Mouse (Mus musculus): ENCODE results near the gene Pde1b. TPM values are rescaled to one million over a fixed set of nuclear protein-coding genes. Genes with fewer than 3 reads are reported as not detected.

The Pde1b gene
- polyA plus RNA-seq, 1 experiment from 2014 or later = 99.0 TPM

GRCm38 (mm10) chr15:103518600-103519385 is 16.0 kb downstream of the Pde1b start:
- no peak overlapping the region; the same call in 1 of the 2 replicates for H3K9ac ChIP-seq (replicated peaks; ENCODE audit: low read depth, low read length)
- peak; percentile 62 for ATAC-seq (ENCODE audit: low read depth)
- peaks cover 29% of the 10 kb centered on the region for H3K4me1 ChIP-seq (ENCODE audit: control insufficient read depth, insufficient read depth, low read length)
- H3K27ac ChIP-seq (ENCODE audit: low read depth, low read length) = peak overlapping the region; percentile 93
- 2% methylated on average over 5 of the region's 5 CpGs for WGBS
- no peak overlapping the region; the same call in 1 of the 2 replicates for H3K4me2 ChIP-seq (ENCODE audit: low read depth, low read length)
- H3K4me3 ChIP-seq (ENCODE audit: low read depth, low read length) = no peak overlapping the region
- peaks cover 8% of the 10 kb centered on the region; the same call in 1 of the 2 replicates for H3K36me3 ChIP-seq (ENCODE audit: control insufficient read depth, insufficient read depth, low read length)
- H3K9me3 ChIP-seq (ENCODE audit: control insufficient read depth, low read length) = no peaks in the 10 kb centered on the region
- no peaks in the 10 kb centered on the region for H3K27me3 ChIP-seq (ENCODE audit: control insufficient read depth, insufficient read depth, low read length)

DNA sequence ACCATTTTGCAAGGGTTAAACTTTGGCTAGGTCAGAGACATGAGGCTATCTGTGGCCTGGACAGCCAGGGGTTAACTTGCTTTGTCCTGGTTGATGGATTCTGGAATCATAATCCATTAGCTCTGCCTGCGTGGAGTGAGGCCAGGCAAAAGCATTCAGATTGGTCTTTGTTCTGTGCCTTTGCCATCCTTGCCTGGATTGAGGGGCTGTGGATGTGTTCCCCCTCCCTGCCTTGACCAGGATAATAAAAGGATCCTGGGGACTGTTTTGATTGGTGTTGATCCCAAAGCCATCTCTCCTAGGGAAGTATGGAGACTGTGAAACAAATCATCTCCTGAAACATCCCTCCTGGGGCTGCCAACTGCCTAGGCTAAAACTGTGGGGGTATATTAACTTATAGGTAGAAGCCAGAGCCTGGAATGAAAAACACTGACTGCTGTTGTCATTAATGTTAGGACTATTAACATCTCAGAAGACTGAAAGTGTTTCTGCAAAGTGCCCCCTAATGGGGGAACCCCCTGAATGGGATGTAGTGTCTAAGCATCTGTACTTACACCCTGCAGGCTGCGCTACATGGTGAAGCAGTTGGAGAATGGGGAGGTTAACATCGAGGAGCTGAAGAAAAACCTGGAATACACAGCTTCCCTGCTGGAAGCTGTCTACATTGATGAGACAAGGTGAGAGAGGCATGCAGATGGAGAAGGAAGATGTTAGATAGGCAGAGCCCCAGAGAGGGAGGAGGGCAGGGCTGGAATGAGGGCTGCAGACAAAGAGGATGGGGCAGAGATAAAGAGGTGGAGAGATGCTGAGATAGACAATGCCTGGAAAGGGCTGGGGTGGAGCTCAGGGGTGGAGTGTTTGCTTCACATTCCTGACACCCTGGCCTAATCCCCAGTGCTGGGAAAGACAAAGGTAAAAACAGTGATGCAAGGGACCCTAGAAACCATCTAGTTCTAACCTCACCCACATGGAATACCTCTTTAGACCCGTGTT is 16.8 kb downstream of the Pde1b start:
- WGBS = 17% methylated on average over 4 of the region's 4 CpGs
- Histone ChIP-seq H3K9ac (replicated peaks; ENCODE audit: low read depth, low read length) (peak overlapping the region; percentile 32; the same call in 1 of the 2 replicates), H3K27me3 (ENCODE audit: control insufficient read depth, insufficient read depth, low read length) (no peaks in the 10 kb centered on the region), H3K9me3 (ENCODE audit: control insufficient read depth, low read length) (no peaks in the 10 kb centered on the region), H3K27ac (ENCODE audit: low read depth, low read length) (peak overlapping the region; percentile 93), H3K4me3 (ENCODE audit: low read depth, low read length) (no peak overlapping the region), H3K4me2 (ENCODE audit: low read depth, low read length) (peak overlapping the region; percentile 26; the same call in 1 of the 2 replicates), H3K36me3 (ENCODE audit: control insufficient read depth, insufficient read depth, low read length) (peaks cover 11% of the 10 kb centered on the region; the same call in 1 of the 2 replicates), H3K4me1 (ENCODE audit: control insufficient read depth, insufficient read depth, low read length) (peaks cover 25% of the 10 kb centered on the region)
- peak; percentile 71 for ATAC-seq (ENCODE audit: low read depth)

DNA sequence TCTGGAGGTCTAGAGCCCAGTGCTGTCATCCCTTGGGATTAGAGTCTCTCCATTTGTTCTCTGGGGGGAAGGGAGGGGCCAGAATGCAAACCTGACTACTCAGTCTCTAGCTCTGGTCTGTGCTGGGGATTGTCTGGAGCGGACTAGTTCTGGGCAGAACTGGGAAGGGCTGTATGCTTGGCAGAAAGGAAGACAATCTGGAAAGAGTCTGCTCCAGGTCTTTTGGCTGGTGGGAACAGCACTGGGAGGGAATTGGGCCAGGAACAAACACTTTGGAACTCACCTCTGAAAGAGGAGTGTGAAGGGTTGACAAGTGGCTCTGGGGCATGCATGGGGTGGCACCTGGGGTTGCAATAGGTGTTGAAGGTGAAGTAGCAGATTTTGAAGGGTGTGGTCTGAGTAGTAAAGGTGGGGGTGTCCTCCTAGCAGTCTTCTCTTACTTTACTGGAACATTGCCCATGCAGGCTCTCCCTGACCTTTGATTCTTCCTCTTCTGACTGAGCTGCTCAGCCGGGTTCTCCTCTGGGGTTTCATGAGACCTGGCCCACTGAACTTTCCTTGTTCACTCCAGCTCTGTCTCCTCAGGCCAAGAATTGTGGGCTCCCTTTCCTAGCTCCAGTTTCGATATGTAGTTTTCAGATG is 19.7 kb downstream of the Pde1b start:
- no peak overlapping the region for H3K27ac ChIP-seq (ENCODE audit: low read depth, low read length)
- no peak overlapping the region for H3K9ac ChIP-seq (replicated peaks; ENCODE audit: low read depth, low read length)
- no peaks in the 10 kb centered on the region for H3K9me3 ChIP-seq (ENCODE audit: control insufficient read depth, low read length)
- peaks cover 24% of the 10 kb centered on the region for H3K4me1 ChIP-seq (ENCODE audit: control insufficient read depth, insufficient read depth, low read length)
- ATAC-seq (ENCODE audit: low read depth) = no peak
- H3K36me3 ChIP-seq (ENCODE audit: control insufficient read depth, insufficient read depth, low read length) = peaks cover 20% of the 10 kb centered on the region
- no peaks in the 10 kb centered on the region for H3K27me3 ChIP-seq (ENCODE audit: control insufficient read depth, insufficient read depth, low read length)
- 76% methylated on average over 3 of the region's 3 CpGs for whole genome bisulfite sequencing
- H3K4me2 ChIP-seq (ENCODE audit: low read depth, low read length) = no peak overlapping the region
- H3K4me3 ChIP-seq (ENCODE audit: low read depth, low read length) = no peak overlapping the region

DNA sequence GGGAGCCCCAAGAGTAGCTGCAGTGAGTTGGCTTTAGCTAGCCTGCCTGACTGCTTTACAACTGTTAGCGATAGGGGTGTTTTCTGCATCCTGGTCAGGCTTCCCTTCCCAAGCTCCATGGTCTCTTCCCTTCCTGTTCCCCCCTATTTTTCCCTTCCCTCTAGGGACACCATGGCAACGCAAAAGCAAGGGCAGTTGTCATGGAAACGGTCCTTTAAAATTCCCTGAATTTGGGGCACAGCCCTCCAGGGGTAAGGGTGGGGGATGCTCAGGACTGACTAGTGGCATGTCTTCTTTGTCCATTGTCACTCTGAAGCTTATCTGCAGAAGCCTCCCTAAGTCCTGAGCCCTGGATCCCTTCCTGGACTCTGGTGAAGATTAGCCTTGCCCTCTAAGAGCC is 20.3 kb downstream of the Pde1b start:
- no peak overlapping the region for H3K9ac ChIP-seq (replicated peaks; ENCODE audit: low read depth, low read length)
- no peak overlapping the region for H3K27ac ChIP-seq (ENCODE audit: low read depth, low read length)
- H3K36me3 ChIP-seq (ENCODE audit: control insufficient read depth, insufficient read depth, low read length) = peaks cover 22% of the 10 kb centered on the region
- H3K4me3 ChIP-seq (ENCODE audit: low read depth, low read length) = no peak overlapping the region
- no peaks in the 10 kb centered on the region for H3K27me3 ChIP-seq (ENCODE audit: control insufficient read depth, insufficient read depth, low read length)
- H3K4me1 ChIP-seq (ENCODE audit: control insufficient read depth, insufficient read depth, low read length) = peaks cover 24% of the 10 kb centered on the region
- H3K9me3 ChIP-seq (ENCODE audit: control insufficient read depth, low read length) = no peaks in the 10 kb centered on the region
- H3K4me2 ChIP-seq (ENCODE audit: low read depth, low read length) = no peak overlapping the region
- WGBS = 35% methylated on average over 3 of the region's 3 CpGs
- ATAC-seq (ENCODE audit: low read depth) = no peak

- Histone ChIP-seq H3K27ac (ENCODE audit: low read depth, low read length) (no peak overlapping the region; the same call in 1 of the 2 replicates), H3K36me3 (ENCODE audit: control insufficient read depth, insufficient read depth, low read length) (peaks cover 7% of the 10 kb centered on the region), H3K9ac (replicated peaks; ENCODE audit: low read depth, low read length) (no peak overlapping the region), H3K4me3 (ENCODE audit: low read depth, low read length) (no peak overlapping the region), H3K4me1 (ENCODE audit: control insufficient read depth, insufficient read depth, low read length) (no peaks in the 10 kb centered on the region), H3K4me2 (ENCODE audit: low read depth, low read length) (no peak overlapping the region), H3K27me3 (ENCODE audit: control insufficient read depth, insufficient read depth, low read length) (no peaks in the 10 kb centered on the region), H3K9me3 (ENCODE audit: control insufficient read depth, low read length) (no peaks in the 10 kb centered on the region)
- 8% methylated on average over 5 of the region's 5 CpGs for WGBS
- peak; percentile 84 for ATAC-seq (ENCODE audit: low read depth)
Measured at GRCm38 (mm10) chr15:103530372-103530771, 27.5 kb downstream of the Pde1b start.

DNA sequence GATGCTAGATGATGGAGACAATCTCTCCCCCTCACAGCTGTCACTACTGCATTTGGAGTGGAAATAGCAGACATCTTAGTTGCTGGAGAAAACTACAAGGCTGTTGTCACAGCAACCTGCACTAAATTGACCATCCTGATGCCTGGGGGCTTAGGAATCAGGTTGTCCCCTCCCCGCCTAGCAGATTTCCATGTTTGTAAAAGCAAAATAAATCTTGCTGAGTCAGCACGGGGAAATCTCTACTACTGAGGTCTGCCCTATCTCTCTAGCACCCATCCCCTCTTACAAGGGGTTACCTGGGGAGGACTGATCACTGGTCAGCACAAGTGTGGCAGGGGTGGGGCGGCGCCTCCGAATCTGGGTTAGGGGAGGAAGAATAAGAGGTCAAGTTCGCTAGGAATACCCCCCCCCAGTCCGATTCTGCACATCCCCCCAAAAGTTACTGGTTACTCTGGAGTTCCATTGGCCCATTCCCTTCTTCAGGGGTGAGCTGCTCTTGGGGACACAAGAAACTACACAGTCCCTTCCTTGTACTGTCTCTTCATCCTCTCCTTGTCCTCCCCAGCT is 31.3 kb downstream of the Pde1b start:
- H3K4me3 ChIP-seq (ENCODE audit: low read depth, low read length) = no peak overlapping the region
- no peak overlapping the region for H3K27ac ChIP-seq (ENCODE audit: low read depth, low read length)
- WGBS = 84% methylated on average over 7 of the region's 7 CpGs
- no peaks in the 10 kb centered on the region for H3K36me3 ChIP-seq (ENCODE audit: control insufficient read depth, insufficient read depth, low read length)
- H3K9ac ChIP-seq (replicated peaks; ENCODE audit: low read depth, low read length) = no peak overlapping the region
- no peaks in the 10 kb centered on the region for H3K27me3 ChIP-seq (ENCODE audit: control insufficient read depth, insufficient read depth, low read length)
- ATAC-seq (ENCODE audit: low read depth) = no peak
- no peak overlapping the region for H3K4me2 ChIP-seq (ENCODE audit: low read depth, low read length)
- peaks cover 5% of the 10 kb centered on the region; the same call in 1 of the 2 replicates for H3K4me1 ChIP-seq (ENCODE audit: control insufficient read depth, insufficient read depth, low read length)
- no peaks in the 10 kb centered on the region for H3K9me3 ChIP-seq (ENCODE audit: control insufficient read depth, low read length)

DNA sequence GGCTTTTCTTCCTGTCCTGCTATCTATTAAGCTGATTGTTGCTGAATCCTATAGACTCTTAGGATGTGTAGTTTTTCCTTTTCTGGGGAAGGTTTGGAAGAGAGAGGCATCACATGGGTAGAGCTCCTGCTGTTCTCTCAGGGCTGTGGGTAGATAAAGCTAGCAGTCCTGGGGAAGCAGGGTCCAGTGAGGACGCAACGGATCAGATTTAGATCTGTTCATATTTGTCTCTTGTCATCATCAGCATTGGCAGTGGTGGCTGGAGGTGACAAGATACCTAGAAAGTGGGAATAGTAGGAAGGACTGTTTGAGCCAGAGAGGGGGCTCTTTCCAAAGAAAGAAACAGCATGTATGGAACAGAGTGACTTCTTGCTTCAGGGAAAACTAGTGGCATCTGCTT is 32.2 kb downstream of the Pde1b start:
- H3K4me3 ChIP-seq (ENCODE audit: low read depth, low read length) = no peak overlapping the region
- 88% methylated on average over 2 of the region's 2 CpGs for WGBS
- no peaks in the 10 kb centered on the region for H3K36me3 ChIP-seq (ENCODE audit: control insufficient read depth, insufficient read depth, low read length)
- H3K27me3 ChIP-seq (ENCODE audit: control insufficient read depth, insufficient read depth, low read length) = no peaks in the 10 kb centered on the region
- H3K27ac ChIP-seq (ENCODE audit: low read depth, low read length) = no peak overlapping the region
- H3K4me2 ChIP-seq (ENCODE audit: low read depth, low read length) = no peak overlapping the region
- no peak overlapping the region for H3K9ac ChIP-seq (replicated peaks; ENCODE audit: low read depth, low read length)
- no peaks in the 10 kb centered on the region for H3K9me3 ChIP-seq (ENCODE audit: control insufficient read depth, low read length)
- ATAC-seq (ENCODE audit: low read depth) = no peak
- peaks cover 5% of the 10 kb centered on the region; the same call in 1 of the 2 replicates for H3K4me1 ChIP-seq (ENCODE audit: control insufficient read depth, insufficient read depth, low read length)

- WGBS = 50% methylated on average over 1 of the region's 1 CpGs
Measured at GRCm38 (mm10) chr15:103535786-103536185, 33.0 kb downstream of the Pde1b start.

More at GRCm38 (mm10) chr15:103535786-103536185, 33.0 kb downstream of the Pde1b start:
- Histone ChIP-seq H3K4me1 (ENCODE audit: control insufficient read depth, insufficient read depth, low read length) (peaks cover 5% of the 10 kb centered on the region; the same call in 1 of the 2 replicates), H3K9ac (replicated peaks; ENCODE audit: low read depth, low read length) (no peak overlapping the region), H3K36me3 (ENCODE audit: control insufficient read depth, insufficient read depth, low read length) (no peaks in the 10 kb centered on the region), H3K27ac (ENCODE audit: low read depth, low read length) (no peak overlapping the region), H3K9me3 (ENCODE audit: control insufficient read depth, low read length) (no peaks in the 10 kb centered on the region), H3K4me2 (ENCODE audit: low read depth, low read length) (no peak overlapping the region), H3K27me3 (ENCODE audit: control insufficient read depth, insufficient read depth, low read length) (no peaks in the 10 kb centered on the region), H3K4me3 (ENCODE audit: low read depth, low read length) (no peak overlapping the region)
- ATAC-seq (ENCODE audit: low read depth) = no peak

All from neural tube, embryonic 14.5 days (tissue).